Mouse (Mus musculus): ENCODE results near the gene Gpr182. TPM values are rescaled to one million over a fixed set of nuclear protein-coding genes. Genes with fewer than 3 reads are reported as not detected.

The Gpr182 gene
- total and polyA plus RNA-seq, 3 experiments, result 0.04 to 0.58 TPM; not detected in 1

DNA sequence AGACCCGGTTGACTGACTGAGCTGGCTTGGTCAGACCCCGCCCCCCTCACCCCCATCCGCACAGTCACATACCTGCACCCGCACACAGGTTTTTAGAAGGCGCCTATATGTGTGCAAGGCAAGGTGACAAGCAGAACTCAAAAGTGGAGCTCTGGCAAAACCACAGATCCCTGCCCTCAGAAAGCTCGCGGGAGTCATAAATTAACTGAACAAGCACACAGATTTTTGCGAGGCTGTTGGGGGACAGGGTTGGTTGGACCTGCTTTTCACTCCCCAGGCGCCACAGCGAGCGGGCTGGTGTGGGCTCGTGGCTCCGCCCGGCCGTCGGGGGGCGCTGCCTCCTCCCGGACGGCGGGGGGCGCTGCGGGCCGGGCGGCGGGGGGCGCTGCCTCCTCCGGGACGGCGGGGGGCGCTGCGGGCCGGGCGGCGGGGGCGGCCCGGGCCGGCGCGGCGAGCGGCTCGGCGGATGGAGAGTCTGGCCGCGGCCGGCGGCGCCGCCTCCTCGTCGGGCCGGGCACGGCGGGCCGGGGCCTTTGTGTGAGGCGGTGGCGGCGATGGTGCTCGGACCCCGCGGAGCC, 12.4 kb downstream of the Gpr182 start, which contains the start of gene Zbtb39:
TSS of gene Zbtb39 (plus strand) at position 456 of the 578 bp plus-strand sequence.
- DNase-seq (ENCODE audit: low read depth, low spot score), result peak; percentile 81
- Histone ChIP-seq H3K9me3 (replicated peaks; ENCODE audit: insufficient read depth, low read length) (no peaks in the 10 kb centered on the region), H3K9ac (ENCODE audit: control insufficient read depth, low read depth, low read length, poor library complexity, severe bottlenecking) (peak within 1 kb of the TSS; percentile 90), H3K4me1 (ENCODE audit: control insufficient read depth in 1 of 2, insufficient read depth in 2 of 2, low read length in 2 of 2) (peaks cover 5 to 23% of the 10 kb centered on the region in 2 experiments; a peak in 3 of 4 replicates), H3K36me3 (ENCODE audit: control insufficient read depth in 1 of 2, insufficient read depth in 2 of 2, low read length in 2 of 2) (peaks cover 2 to 23% of the 10 kb centered on the region in 2 experiments; a peak in 2 of 4 replicates), H3K27ac (ENCODE audit: control insufficient read depth, low read depth, low read length) (peak within 1 kb of the TSS; percentile 73), H3K79me2 (ENCODE audit: control insufficient read depth, insufficient read depth, low read length, poor library complexity) (peaks cover 9% of the 10 kb centered on the region), H3K4me3 (ENCODE audit: control insufficient read depth in 1 of 2, insufficient read depth in 1 of 2, low read depth in 2 of 2, low read length in 2 of 2) (peak within 1 kb of the TSS; percentile 69), H3K27me3 (ENCODE audit: control insufficient read depth in 1 of 2, insufficient read depth in 2 of 2, low read length in 2 of 2) (no peaks in the 10 kb centered on the region)
- TF ChIP-seq BHLHE40 (IDR thresholded peaks at IDR 0.05; ENCODE audit: borderline replicate concordance, low read depth, low read length) (no peak), MYC (IDR thresholded peaks at IDR 0.05; ENCODE audit: low read depth, low read length) (no peak), HCFC1 (IDR thresholded peaks at IDR 0.05; ENCODE audit: low read depth, low read length) (peak; percentile 53; the same call in 1 of the 2 replicates), EP300 (IDR thresholded peaks at IDR 0.05; ENCODE audit: low read depth in 1 of 2, low read length in 2 of 2) (no peak; a peak in 1 of 4 replicates), SIN3A (IDR thresholded peaks at IDR 0.05; ENCODE audit: low read length) (peak; percentile 16; the same call in 1 of the 2 replicates), USF2 (IDR thresholded peaks at IDR 0.05; ENCODE audit: borderline replicate concordance in 1 of 2, insufficient read depth in 1 of 2, low read depth in 1 of 2, low read length in 2 of 2) (no peak), TBP (IDR thresholded peaks at IDR 0.05; ENCODE audit: low read depth, low read length) (no peak), RCOR1 (IDR thresholded peaks at IDR 0.05; ENCODE audit: low read depth, low read length) (no peak), MEF2A (IDR thresholded peaks at IDR 0.05; ENCODE audit: extremely low read depth, insufficient replicate concordance, low read depth, low read length, poor library complexity, severe bottlenecking) (no peak), RAD21 (IDR thresholded peaks at IDR 0.05; ENCODE audit: low read depth, low read length) (no peak), ZNF384 (IDR thresholded peaks at IDR 0.05; ENCODE audit: low read depth, low read length) (no peak), ETS1 (IDR thresholded peaks at IDR 0.05; ENCODE audit: low read depth, low read length) (no peak), POLR2AphosphoS2 (IDR thresholded peaks at IDR 0.05; ENCODE audit: low read length) (no peak), UBTF (IDR thresholded peaks at IDR 0.05; ENCODE audit: borderline replicate concordance, insufficient read depth, low read depth, low read length) (no peak), MAFK (IDR thresholded peaks at IDR 0.05; ENCODE audit: borderline replicate concordance, low read depth, low read length) (no peak), ZKSCAN1 (IDR thresholded peaks at IDR 0.05; ENCODE audit: low read depth, low read length) (no peak), GABPA (IDR thresholded peaks at IDR 0.05; ENCODE audit: low read depth, low read length) (no peak), POLR2A (IDR thresholded peaks at IDR 0.05; ENCODE audit: control insufficient read depth in 1 of 2, insufficient read depth in 1 of 2, low read depth in 1 of 2, low read length in 2 of 2, poor library complexity in 1 of 2) (peak in 1 of 2 experiments; percentile 34; a peak in 1 of 4 replicates), ZC3H11A (IDR thresholded peaks at IDR 0.05; ENCODE audit: low read depth, low read length) (no peak), JUND (IDR thresholded peaks at IDR 0.05; ENCODE audit: low read depth, low read length) (no peak), NRF1 (IDR thresholded peaks at IDR 0.05; ENCODE audit: insufficient read depth, low read depth, low read length, poor library complexity, severe bottlenecking) (no peak), SMC3 (IDR thresholded peaks at IDR 0.05; ENCODE audit: low read depth, low read length) (peak; percentile 25; the same call in 1 of the 2 replicates), ELF1 (IDR thresholded peaks at IDR 0.05; ENCODE audit: low read depth, low read length) (no peak), CTCF (IDR thresholded peaks at IDR 0.05 in 2 of 3, conservative IDR thresholded peaks at IDR 0.05 in 1 of 3; ENCODE audit: control insufficient read depth in 1 of 3, insufficient read depth in 1 of 3, low read depth in 2 of 3, low read length in 3 of 3, poor library complexity in 1 of 3, severe bottlenecking in 1 of 3) (peak in 2 of 3 experiments; percentile 83 to 99; a peak in 5 of 6 replicates), KAT2A (conservative IDR thresholded peaks at IDR 0.05; ENCODE audit: low read depth, low read length) (no peak), USF1 (IDR thresholded peaks at IDR 0.05; ENCODE audit: low read depth, low read length) (no peak), MAX (IDR thresholded peaks at IDR 0.05; ENCODE audit: low read length) (no peak), TCF12 (IDR thresholded peaks at IDR 0.05; ENCODE audit: low read depth, low read length) (0 out of 2 replicates have a peak, but pooled peaks have one; percentile 16), NELFE (IDR thresholded peaks at IDR 0.05; ENCODE audit: low read depth, low read length) (peak; percentile 39; the same call in 1 of the 2 replicates), MAZ (IDR thresholded peaks at IDR 0.05; ENCODE audit: low read depth, low read length) (peak; percentile 75; the same call in 1 of the 2 replicates), MXI1 (IDR thresholded peaks at IDR 0.05; ENCODE audit: low read depth, low read length) (0 out of 2 replicates have a peak, but pooled peaks have one; percentile 50), ZMIZ1 (IDR thresholded peaks at IDR 0.05; ENCODE audit: low read depth, low read length) (no peak), GATA1 (IDR thresholded peaks at IDR 0.05; ENCODE audit: low read depth, low read length) (no peak)

All from MEL (cell line).